Mouse (Mus musculus) right cerebral cortex, adult 18-20 months (tissue): ENCODE measurements around the gene Cd44.

Source experiments
- DNase-seq: peaks from one replicate; pipeline ENCODE4 v3.0.0; 2022; ENCODE audit warnings: mixed read lengths

Gene Cd44

DNA sequence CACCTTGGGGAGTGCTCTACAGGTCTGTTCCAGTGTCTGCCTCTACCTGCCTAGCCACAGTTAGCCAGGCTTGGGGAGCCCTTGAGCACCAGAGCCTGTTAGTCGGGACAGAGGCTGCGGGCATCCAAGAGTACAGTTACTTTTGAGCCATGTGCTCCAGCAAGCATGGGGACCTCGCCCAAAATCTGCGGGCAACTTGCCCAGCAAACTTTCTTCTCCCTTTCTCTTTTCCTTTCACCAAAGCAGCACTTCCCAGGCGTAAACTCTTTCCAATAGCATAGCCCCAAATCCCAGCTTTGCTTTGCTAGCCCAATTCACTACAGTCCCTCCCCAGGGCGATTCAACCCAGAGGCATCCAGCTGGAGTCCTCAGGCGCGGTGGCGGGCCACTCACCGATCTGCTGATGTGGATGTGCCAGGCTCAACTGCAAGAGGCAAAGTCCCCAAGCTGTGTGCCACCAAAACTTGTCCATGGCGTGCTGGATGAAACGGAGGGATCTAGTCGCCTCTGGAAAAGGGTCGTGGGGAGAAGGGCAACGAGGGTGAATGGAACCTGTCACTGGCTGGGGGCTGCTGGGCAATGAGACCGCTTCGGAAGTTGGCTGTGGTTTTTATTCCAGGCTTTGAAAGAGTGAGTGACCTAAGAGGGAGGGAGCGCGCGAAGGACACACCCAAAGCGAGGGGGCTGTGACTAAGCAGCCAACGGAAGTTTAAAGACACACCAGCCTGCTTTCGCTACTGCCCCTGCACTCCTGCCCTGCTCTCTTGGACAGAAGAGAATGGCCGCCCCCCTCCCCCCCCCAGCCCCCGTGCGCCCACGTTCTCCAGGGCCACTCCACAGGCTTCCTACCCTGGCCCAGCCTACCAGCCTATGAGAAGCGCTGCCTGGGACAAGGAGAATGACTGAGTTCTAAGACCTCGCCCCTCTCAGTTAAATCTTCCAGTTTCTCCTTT is at the start of gene Cd44:
Cd44 (minus strand) TSS at position 791 of the 953 bp plus-strand sequence.
- no peak for DNase-seq

- no peak for DNase-seq
Observed at GRCm38 (mm10) chr2:102948481-102948857, 47.0 kb upstream of the Cd44 start.

DNA sequence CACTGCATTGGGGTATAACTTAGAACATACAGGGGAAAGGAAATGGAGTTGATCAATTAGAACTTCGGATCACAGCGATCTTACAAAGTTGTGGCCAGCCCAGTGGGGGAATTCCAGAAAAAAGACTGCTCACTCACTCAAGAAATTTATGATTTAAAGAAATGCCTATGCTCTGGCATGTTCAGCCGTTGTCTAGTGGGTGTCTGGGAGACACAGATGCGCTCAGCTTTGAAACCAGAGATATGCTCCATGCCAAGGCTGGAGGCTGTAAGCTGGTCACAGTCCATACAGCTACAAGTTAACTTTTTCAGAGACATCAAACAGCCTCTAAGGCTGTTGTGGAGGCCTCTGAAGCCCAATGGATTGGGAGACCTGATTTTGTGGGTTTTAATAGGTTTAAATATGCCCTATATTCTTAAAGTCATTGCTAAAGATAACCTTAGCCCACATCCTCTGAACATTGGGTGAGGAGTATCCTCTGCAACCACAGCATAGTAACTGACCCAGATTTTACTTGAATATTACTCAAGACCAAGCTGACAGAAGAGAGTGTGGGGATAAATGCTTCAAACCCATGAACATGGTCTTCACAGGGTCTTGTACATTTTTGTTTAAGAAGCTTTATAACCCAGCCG is 46.5 kb upstream of the Cd44 start:
- DNase-seq, result no peak

DNA sequence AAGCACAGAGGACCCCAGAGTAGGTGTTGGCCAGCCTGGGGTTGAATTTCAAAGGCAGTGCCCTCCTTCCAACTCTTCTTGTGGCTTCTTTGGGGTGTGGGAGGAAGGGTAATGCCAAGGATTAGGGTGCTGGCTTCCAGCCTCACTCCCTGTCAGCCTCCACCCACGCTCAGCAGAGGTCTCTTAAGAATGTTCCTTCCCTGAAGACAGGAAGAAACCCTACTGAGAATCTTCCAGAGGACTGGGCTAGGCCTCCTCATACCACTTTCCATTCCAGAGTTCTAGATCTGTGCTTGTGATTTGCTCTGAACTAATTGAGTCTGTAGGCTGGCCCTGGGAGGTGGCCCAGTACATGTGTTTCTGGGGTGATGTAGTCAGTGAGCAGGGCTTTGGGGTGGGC is 43.6 kb upstream of the Cd44 start:
- no peak for DNase-seq

DNA sequence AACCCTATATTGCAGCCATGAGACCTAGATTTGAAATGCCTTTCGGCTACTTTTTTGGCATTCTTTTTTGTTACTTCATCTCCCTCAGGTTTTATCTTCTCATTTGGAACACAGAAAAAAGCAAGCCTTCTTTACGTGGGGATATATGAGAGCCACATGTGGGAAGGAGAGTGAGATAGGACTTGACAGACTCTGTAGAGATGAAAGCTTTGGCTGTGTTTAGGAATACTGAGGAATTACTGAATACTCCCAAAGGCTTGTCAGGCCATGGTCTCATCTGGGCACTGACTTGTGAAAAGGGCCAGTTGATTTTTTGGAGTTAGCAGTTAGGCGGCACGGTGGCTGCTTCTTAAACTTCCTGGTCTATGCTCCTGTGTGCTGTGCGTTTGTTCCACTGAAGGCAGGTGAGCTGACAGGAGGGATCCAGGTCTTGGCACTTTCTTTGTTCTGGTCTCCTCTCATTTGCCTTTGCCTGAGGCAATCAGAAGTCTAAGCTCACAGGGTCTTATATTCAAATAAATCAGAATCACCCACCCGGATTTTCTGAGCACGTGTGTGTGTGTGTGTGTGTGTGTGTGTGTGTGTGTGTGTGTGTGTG is 43.0 kb upstream of the Cd44 start:
- DNase-seq, result no peak

GRCm38 (mm10) chr2:102943983-102944382 is 42.5 kb upstream of the Cd44 start:
- DNase-seq, result peak; percentile 55

- peak; percentile 40 for DNase-seq
Observed at GRCm38 (mm10) chr2:102942782-102943080, 41.3 kb upstream of the Cd44 start.

- no peak for DNase-seq
Observed at GRCm38 (mm10) chr2:102941937-102942781, 40.7 kb upstream of the Cd44 start.

DNA sequence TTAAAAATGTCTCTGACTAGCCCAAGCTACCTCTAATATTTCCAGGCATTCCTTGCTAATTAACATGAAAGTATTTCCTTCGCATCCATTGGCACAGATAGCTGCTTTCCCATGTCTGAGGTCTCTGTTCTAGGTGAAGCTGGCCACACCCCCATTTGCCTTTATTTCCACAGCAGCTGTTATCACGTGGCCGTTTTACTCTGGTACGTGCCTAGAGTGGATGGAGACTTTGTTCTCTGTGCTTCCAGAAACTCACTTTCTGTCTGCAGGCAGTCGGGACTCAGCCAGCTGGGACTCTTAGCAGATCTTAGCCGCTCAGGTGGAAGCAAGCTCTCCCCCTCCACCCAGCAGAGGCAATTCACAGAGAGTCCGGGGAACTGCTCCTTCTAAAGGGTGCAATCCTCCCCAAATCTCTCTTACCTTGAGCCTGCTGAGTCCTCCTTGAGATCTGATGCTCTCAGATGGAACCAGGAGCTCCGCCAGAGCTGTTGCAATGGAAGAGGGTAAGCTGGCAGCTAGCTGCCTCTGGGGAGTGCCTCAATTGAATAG is 39.4 kb upstream of the Cd44 start:
- no peak for DNase-seq

GRCm38 (mm10) chr2:102940158-102940557 is 38.7 kb upstream of the Cd44 start:
- no peak for DNase-seq

DNA sequence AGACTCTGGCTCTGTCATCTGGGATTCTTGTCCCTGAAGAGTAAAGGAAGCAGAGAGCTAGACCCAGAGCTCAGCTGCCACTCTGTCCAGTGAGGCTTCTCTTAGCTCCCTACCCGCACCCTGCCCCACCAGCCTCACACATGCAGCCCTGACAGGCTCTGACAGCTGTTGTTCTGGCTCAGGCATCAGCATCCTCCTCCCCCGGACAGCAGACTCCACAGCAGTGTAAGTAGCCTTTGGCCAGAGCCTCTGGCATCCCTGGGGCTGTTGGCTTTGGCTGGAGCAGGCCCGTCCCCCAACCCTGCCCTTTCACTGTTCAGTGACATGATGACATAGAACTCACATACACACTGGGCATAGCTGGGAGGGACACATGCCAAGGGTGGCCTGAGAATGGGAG is 35.4 kb upstream of the Cd44 start:
- DNase-seq, result no peak

- no peak for DNase-seq
Observed at GRCm38 (mm10) chr2:102934834-102935233, 33.4 kb upstream of the Cd44 start.

DNA sequence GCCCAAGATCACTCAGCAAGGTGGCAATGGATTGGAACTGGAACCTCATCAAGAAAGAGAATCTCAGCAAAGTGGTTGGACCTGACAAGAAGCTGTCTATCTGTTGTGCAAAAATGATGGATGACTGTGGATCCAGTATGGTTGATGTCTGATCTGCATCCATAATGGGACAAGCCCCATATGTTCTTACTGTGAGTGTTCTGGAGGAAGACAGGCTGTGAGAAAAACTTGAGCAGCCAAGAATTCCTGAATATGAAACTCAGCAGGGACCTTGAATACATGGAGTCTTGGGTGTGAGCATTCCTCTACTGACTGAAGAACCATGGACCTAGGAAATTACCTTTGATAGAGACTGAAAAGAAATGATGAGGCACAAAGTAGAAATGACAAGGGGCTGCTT is 32.3 kb upstream of the Cd44 start:
- no peak for DNase-seq

- no peak for DNase-seq
Observed at GRCm38 (mm10) chr2:102933142-102933541, 31.7 kb upstream of the Cd44 start.

- no peak for DNase-seq
Observed at GRCm38 (mm10) chr2:102932667-102933066, 31.2 kb upstream of the Cd44 start.

DNA sequence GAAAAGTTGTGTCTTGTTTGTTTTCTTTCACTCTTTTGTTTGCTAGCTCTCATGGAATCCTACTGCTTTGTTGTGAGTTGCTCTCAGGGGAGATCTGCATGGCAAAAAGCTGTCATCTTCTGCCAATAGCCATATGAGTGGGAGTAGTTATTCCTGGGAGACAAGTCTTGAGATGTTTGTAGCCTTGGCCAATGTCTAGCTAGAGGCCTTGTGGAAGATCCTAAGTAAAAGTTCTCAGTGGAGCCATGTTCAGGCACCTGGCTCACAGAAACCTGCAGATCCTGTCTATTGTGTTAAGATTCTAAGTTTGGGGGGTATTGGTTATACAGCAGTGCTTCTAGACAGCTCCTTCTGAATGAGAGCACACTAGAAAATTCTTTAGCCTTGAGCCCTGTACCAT is 26.7 kb upstream of the Cd44 start:
- no peak for DNase-seq

DNA sequence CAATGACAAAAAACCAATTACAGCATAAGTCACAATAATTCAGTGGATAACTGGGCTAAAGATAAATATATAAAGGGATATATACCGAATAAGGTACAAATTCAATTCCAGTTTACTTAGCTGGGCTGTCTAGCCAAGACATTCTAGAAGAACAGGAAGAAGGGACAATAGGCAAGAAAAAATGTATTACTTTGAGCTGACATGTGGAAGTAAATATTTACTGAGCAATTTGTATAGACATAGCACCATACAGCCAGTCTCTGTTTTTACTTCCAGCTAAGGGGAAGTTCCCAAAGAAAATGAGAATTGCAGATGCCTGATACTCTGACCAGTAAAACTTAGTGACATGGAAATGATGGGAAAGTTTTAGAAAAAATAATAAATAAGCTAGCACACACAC is 23.0 kb upstream of the Cd44 start:
- no peak for DNase-seq

- no peak for DNase-seq
Observed at GRCm38 (mm10) chr2:102923682-102924081, 22.2 kb upstream of the Cd44 start.

DNA sequence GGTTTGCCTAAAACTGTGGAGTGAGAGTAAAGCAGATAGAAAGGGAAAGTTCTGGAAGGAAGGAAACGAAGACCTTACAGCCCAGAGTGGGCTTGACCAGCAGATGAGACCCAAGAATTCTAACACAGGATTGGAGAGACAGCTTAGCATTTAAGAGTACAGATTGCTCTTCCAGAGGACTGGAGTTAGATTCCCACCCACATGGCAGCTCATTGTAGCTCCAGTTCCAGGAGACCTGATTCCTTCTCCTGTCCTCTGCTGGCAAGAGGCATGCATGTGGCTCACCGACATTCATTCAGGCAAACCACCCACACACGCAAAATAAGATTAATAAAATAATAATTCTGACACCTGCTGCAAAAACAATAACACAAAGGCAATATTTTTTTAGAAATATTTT is 20.6 kb upstream of the Cd44 start:
- DNase-seq, result no peak

GRCm38 (mm10) chr2:102918301-102918700 is 16.8 kb upstream of the Cd44 start:
- no peak for DNase-seq

GRCm38 (mm10) chr2:102916596-102916995 is 15.1 kb upstream of the Cd44 start:
- DNase-seq, result no peak

- DNase-seq, result no peak
Observed at GRCm38 (mm10) chr2:102914675-102915074, 13.2 kb upstream of the Cd44 start.
